Mouse (Mus musculus) adrenal gland, adult 2 months (tissue): ENCODE results near the gene Slc35f5. TPM values are rescaled to one million over a fixed set of nuclear protein-coding genes. Genes with fewer than 3 reads are reported as not detected.
"Not testable (repeated sequence)": the region's sequence is repeated elsewhere in the genome, so short reads cannot be mapped to it uniquely, and the experiment has no call there.

Experiments
- DNase-seq: peaks from one replicate; pipeline ENCODE4 v3.0.0; 2021
- long read RNA-seq: library from polyadenylated mRNA; stranded (forward); transcript quantifications from one replicate; pipeline ENCODE4 v2.0.0, GENCODE M21; 2021
- polyA plus RNA-seq: library from polyadenylated mRNA; depleted of rRNA; stranded (reverse); fragments of >200 nt; gene quantifications from 2 replicates; pipeline ENCODE4 v1.2.3, GENCODE M21; 2012; rRNA removed
- total RNA-seq, 2 experiments: library from RNA; stranded (reverse); gene quantifications; 2 replicates each; pipeline ENCODE4 v1.2.3; 2021

The Slc35f5 gene
- total RNA-seq: 10 to 100 TPM; 36.1 to 36.2 TPM
- 10.1 and 11.2 TPM in 2 replicates for polyA plus RNA-seq
- long read RNA-seq, transcript Slc35f5-201 (16 exons, 2,733 nt): major isoform, 38 of 46 reads
- long read RNA-seq, partial matches to known transcripts: 3 of 46 reads
- long read RNA-seq, other reads (novel, unspliced or antisense): 5 of 46 reads

DNA sequence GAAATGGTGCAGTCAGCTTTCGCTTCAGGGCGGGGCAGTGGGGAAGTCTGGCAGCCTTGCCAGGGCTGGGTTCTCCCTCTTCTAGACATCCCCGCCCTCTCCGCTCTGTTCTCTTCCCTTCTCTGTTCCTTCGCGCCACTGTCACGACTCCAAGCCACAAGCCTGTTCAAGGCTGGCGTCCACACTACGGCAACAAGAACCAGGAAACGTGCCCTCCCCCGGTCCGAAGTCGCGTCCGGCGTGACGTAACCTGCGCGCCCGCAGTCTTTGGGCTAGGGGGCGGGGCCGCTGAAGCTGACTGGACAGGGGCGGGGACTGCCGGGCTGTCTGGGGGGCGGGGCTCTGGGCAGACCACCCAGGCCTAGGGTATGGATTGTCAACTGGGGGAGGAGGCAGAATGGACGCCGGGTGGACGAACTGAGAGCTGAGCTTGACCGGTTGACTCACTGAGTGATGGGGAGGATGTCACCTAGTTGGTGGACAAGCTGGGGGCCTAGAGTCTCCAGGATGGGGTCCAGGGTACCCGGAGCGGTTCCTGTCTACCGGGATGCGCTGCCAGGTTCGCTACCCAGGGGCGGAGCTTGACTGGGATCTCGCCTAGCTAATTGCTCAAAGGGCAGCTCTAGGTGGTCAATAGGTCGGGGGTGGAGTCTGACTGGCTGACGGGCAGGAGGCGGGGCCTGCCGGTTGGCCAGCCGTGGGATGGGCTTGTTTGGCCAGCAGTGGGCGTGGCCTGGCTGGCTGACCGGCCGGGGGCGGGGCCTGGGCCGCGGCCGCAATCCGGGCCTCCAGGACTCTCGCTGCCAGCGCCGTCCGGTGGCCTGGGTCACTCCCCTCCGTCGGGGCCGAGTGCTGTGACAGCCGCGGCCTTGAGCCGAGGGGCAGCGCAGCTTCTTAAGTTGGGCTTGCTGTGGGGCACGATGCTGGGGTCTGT lies at the start of gene Slc35f5:
Slc35f5 (plus strand) TSS at position 337 of the 934 bp plus-strand sequence.
- DNase-seq: peak; percentile 99

- peak; percentile 8 for DNase-seq
These were observed 45.7 kb upstream of the Slc35f5 start for GRCm38 (mm10) chr1:125514706-125515105.

GRCm38 (mm10) chr1:125516910-125517659 lies 43.3 kb upstream of the Slc35f5 start:
- DNase-seq: no peak

- DNase-seq: peak; percentile 71
These were observed 41.2 kb upstream of the Slc35f5 start for GRCm38 (mm10) chr1:125519107-125519611.

DNA sequence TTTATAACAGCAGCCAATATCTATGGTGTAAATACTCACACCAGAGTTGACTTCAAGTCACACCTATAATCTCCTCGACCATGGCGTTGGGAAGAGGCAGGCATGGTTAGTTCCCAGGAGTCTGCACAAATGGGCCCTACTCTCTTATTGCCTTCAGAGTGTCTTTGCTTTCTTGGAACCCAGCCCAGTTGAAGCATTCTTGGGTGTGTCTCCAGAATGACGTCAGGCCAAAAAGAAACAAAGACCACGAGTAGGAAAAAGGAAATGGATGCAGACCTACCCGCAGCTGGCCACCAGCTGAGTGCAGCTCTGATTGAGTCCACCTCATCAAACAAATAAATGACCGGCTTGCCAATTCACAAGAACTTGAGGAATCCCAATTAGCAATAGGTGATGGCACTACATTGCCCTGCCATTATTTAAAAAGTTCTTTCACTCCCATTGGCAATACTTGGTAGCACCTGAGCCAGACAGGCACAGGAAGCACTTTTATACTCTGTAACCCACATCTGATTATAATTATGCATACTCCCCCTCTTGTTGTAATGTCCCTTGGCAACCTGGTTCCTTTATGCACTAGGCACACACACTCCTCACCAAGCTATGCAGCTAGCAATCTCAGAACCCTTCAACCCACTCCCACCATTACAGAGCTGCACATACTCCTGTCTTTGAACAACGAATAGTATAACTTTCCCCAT lies 34.3 kb upstream of the Slc35f5 start:
- DNase-seq: peak; percentile 10

DNA sequence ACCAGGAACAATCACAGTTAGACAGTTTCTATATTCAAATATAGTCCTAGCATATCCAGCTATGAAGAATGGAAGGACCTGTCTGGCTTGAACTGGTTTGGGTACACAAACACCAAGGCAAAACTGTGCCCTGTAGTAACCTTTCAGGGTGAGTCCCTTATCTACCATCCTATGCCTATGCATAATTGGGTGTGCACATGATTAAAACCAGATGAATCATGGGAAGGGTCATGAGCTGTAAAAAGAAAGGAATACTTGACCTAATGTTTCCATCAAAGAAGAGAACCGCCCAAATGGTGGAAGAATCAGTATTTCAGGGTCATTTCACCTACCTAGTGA lies 33.8 kb upstream of the Slc35f5 start:
- no peak for DNase-seq

DNA sequence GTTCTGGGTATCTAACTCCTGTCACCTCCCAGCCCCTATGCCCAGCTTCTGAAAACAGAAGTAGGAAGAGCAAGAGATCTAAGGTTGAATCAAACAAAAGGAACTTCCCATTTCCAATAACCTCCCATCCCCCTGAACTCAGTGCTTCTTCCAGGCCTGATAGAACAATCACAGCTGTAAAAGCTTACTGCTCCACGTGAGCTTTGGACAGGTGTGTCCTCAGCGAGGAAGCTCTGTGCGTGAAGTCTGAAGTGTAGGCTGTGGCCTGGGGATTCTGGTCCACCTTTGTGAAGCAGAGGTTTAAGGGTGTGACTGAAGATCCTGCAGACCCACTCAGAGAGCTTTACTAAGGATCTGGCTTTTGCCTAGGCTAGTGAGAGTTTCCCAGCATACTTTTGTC lies 33.0 kb upstream of the Slc35f5 start:
- DNase-seq: no peak

DNA sequence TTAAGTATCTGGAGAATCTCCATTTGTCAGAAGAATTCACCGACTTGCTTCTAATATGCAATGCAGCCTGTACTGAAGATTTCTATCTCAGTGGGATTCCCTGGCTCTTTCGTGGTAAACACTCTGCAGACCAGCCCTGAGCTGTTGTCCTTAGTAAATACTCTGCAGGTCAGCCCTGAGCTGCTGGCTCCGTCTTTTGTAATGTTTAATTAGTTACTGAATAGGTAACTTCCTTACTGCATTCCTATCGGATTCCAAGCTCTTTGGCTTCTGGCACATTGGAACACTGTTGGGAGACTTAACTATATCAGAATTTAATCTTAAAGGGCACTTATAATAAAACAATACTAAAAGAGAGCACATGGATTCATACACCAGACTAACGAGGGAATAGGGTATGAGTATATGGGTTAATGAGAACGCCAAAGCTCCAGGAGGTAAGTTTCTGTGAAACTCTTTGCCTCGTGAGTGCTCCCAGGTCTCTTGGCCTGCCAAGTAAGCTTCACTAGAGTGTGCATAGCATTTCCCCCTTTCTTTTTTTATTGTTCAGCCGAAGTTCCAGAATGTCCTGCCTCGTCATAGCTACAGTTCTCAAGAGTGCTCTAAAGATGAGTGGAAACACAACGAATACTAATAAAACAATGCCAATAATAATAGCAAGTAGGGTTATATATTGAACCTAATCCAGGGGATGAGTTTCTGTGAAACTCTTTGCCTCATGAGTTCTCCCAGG lies 27.0 kb upstream of the Slc35f5 start:
- DNase-seq: not testable (repeated sequence)

DNA sequence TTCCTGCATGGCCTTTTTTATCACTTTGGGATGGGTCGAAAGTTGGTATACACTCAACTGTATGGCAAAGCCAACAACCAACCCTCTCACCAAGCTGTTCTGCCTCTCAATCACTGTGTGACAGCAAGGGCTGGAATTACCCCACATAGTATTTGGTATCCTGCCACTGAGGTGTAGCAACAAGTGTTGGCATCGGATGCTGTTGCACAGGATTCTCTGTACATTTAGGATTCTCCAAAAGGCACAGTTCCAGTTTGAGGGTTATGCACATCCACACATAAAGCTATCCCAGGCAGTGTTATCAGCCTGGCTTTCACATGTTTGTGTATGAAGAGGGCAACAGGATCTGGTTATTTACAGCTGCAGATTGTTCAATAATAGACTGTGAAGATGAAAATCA lies 23.3 kb upstream of the Slc35f5 start:
- DNase-seq: no peak

GRCm38 (mm10) chr1:125537776-125538175 lies 22.6 kb upstream of the Slc35f5 start:
- DNase-seq: no peak

GRCm38 (mm10) chr1:125539312-125539711 lies 21.1 kb upstream of the Slc35f5 start:
- DNase-seq: no peak

- DNase-seq: peak; percentile 80
These were observed 18.1 kb upstream of the Slc35f5 start for GRCm38 (mm10) chr1:125542008-125542999.

- no peak for DNase-seq
These were observed 10.5 kb upstream of the Slc35f5 start for GRCm38 (mm10) chr1:125549872-125550271.

DNA sequence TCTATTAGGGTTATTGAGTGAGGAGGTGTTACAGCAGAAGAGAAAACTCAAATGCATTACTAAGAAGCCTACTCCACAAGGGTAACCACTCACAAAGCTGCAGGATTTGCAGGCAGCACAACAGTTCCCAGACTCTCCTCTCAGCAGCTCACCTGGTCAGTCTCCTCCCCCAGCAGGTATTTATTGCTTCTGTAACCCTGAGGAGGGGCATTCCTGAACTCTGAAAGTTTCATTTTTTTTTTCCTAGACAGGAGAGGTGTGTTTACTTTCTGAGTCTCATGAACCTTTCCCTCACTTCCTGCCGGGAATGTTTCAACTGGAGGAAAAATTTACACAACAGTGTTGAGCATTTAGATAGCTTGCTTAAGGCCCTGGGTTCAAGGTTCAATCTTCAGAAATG lies 10.0 kb upstream of the Slc35f5 start:
- no peak for DNase-seq

DNA sequence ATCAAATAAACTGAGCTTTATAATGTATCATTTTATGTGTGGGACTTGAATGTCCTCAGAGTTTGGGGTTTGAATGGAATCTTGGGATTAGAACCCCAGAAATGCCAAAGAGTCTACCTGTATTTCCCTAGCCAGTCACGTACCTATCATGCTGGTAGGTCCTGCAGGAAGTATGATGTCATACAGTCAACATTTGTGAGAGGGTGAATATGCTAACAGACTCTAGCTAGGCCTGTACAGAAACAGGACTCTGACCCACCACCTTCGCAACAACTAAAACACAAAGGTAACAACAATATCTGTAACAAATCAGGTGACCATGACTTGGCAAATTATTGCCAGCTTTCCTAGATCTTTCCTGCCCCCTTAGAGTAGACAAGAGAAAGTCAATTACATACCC lies 8.8 kb upstream of the Slc35f5 start:
- DNase-seq: no peak

DNA sequence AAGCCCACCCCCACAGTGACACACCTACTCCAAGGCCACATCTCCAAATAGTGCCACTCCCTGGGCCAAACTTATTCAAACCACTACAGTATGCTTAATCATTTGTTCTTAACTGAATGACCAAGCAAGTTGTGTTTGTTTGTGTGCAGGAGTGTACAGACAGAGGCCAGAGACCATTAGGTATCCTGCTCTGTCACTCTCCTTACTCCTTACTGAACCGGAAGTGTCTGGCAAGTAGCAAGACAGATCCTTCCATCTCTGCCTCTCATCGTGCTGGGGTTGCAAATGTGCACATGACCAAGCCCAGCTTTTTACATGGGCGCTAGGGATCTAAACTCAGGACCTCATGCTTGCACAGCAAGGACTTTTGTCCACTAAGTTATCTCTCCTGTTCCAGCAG lies 1.1 kb upstream of the Slc35f5 start:
- DNase-seq: no peak

GRCm38 (mm10) chr1:125559721-125560120 lies 674 bp upstream of the Slc35f5 start:
- DNase-seq: no peak

DNA sequence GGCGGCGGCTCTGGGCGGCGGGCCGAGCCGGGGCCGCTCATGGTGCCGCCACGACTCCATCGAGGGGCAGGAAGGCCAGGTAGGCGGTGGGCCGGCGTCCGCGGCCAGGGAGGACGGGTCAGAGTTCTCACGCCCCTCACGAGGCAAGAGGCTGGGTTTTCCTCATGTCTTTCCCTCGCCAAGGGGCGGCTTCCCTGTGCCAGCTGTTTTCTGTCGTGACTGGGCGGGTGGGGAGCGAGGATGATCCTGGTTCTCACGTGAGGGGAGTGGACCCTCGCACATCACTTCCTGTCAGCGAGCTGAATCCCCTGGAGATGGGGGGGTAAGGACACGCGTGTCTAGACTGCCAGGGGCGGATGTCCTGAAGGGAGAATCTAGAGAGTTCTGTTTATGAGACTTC lies 811 bp downstream of the Slc35f5 start:
- no peak for DNase-seq

- no peak for DNase-seq
These were observed 1.4 kb downstream of the Slc35f5 start for GRCm38 (mm10) chr1:125561841-125562240.

DNA sequence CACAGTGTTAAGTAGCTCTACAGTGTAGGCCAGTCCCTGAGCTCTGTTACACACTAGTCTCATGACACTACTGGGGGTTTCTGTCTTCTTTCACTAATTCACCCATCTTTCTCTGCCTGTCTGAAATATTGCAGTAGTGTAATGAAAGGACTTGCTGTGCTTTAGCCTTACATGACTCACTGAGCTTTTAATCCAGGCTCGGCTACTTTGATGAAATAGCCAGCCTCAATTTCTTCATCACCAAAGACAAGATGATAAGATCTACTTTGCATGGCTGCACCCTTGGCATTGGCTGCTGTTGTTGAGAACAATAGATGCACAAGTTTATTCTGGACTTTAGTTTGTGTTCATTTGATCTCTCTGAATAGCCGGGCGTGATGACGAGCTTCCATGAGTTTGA lies 7.7 kb downstream of the Slc35f5 start:
- peak; percentile 9 for DNase-seq
